Mouse (Mus musculus) erythroblast, adult 5-6 weeks (primary cell): ENCODE results near the gene Vcl. TPM values are rescaled to one million over a fixed set of nuclear protein-coding genes. Genes with fewer than 3 reads are reported as not detected.

Experiments used
- ATAC-seq: replicated peaks from 2 replicates; pipeline ENCODE4 v1.8.0; 2016; ENCODE audit warnings: moderate number of reproducible peaks, mild to moderate bottlenecking, moderate TSS enrichment, inconsistent platforms; ENCODE audit not compliant: poor library complexity, low FRiP score, severe bottlenecking
- total RNA-seq, 2 experiments: library from RNA; stranded (forward) in 1 of 2; stranded (reverse) in 1 of 2; fragments of 150-400 nt in 1 of 2; fragments of 200-764, 138-1000 nt in 1 of 2; gene quantifications; 2 replicates each; pipeline versions ENCODE4 v1.2.3 to v1.2.4; 2015 to 2017; ENCODE audit warnings: low replicate concordance in 2 of 2

Gene Vcl
- total RNA-seq (2015; ENCODE audit: low replicate concordance) (42.1 and 45.6 TPM in 2 replicates), total RNA-seq (2017; ENCODE audit: low replicate concordance) (28.2 and 34.6 TPM in 2 replicates)

DNA sequence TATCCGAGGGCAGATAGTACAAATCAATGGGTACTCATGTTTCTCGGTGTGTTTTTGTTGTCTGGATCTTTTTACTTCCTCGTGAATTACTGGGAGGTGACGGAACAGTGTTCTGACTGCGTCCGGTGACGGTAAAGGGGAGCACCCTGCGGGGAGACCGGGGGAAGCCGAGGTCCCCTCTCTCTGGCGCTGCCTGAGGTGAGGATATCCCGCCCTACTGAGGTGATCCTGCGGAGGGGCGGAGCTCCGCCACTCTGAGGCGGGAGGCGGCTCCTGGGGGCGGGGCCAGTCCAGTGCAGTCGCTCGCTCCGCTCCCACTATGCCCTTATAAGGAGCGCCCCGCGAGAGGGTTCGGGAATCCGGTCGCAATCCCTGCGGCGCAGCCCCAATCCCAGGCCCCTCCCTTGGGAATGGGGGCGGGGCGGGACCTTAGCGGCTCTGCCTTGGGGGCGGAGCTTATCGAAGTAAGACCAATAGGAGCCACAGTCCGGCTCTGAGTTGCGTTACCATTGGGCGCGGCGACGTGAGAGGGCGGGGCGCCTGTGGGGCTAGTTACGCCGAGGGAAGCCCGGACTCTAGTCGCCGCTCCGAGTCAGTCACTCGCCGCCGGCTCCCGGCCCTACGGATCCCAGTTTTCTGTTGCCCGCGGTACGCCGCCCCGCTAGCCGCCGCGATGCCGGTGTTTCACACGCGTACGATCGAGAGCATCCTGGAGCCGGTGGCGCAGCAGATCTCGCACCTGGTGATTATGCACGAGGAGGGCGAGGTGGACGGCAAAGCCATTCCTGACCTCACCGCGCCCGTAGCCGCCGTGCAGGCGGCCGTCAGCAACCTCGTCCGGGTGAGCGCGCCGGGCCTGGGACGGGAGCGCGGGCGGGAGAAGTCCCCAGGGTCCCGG, at the start of gene Vcl:
TSS of gene Vcl (plus strand) at position 551 of the 898 bp plus-strand sequence.
- peak; percentile 90 for ATAC-seq

DNA sequence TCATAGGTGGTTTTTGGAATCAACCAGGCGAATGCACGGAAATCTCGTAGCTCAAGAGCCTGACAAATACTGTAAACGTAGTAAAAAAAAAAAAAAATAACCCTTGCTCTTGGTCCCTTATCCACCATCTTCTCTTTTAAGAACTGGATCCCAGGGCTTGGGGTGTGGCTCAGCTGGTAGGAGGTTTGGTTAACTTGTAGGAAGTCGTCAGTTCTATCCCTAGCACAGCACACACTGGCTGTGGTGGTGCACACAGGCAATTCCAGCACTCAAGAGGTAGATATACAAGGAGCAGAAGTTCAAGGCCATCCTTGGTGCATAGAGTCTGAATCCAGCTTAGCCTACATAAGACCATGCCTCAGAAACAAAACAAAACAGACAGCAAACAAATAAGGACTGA, 44.5 kb upstream of the Vcl start:
- ATAC-seq, result no peak

DNA sequence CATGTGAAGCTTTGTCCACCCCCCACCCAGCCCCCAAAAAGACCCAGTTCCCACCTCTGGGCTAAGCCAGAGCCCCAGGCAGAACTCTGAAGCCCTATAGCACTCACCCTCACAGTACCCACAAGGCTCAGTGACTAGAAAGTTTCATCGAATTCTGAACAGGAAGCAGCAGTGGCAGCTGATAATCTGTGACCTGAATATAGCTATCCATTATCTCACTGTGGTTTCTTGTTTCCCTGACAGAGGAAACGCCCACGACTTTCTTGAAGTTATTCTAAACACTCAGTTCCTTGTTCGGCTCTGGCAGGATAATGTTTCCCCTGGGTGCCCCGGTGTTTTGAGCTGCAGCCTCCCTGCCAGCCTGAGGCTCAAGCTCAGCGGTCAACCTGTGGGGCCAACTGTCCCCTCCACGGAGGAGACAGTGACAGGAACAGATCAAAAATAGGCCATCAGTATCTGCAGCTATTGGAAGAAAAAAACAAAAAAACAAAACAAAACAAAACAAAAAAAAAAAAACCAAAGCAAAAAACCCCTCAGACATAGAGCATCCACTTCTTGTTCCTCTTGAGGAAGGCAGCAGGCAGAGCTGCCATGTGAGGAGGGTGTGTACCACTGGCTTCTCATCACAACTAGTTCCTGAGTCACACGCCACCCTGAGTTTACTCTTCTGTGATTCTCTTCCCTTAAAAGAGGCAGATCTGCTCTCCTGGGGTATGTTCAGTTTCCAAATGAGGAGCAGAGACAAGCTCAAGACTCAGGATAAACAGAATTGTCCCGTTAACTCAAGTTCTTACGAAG, 43.9 kb upstream of the Vcl start:
- ATAC-seq, result no peak

- no peak for ATAC-seq
Measured at GRCm38 (mm10) chr14:20886266-20886665, 42.9 kb upstream of the Vcl start.

GRCm38 (mm10) chr14:20887541-20888085, 41.6 kb upstream of the Vcl start:
- ATAC-seq, result 0 out of 2 replicates have a peak, but pooled peaks have one; percentile 31

GRCm38 (mm10) chr14:20891941-20892402, 37.2 kb upstream of the Vcl start:
- no peak for ATAC-seq

- no peak for ATAC-seq
Measured at GRCm38 (mm10) chr14:20893815-20894214, 35.4 kb upstream of the Vcl start.

DNA sequence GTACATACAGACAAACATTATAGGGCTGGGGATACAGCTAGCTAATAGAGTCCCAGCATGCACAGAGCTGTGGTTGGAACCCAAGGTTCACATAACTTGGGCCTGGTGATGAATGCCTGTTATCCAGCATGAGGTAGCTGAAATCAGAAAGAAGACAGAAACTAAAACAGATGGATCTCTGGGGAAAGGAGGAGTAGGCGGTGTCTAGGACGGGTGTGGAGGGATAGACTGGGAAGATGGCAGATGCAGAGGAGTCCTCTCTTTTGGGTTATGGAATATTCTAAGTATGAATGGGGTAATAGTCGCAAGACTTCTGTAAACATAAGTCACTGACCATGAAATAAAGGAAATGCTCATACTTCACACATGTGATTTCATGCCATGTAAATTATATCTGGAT, 27.9 kb upstream of the Vcl start:
- ATAC-seq, result no peak

GRCm38 (mm10) chr14:20903137-20903536, 26.1 kb upstream of the Vcl start:
- no peak for ATAC-seq

DNA sequence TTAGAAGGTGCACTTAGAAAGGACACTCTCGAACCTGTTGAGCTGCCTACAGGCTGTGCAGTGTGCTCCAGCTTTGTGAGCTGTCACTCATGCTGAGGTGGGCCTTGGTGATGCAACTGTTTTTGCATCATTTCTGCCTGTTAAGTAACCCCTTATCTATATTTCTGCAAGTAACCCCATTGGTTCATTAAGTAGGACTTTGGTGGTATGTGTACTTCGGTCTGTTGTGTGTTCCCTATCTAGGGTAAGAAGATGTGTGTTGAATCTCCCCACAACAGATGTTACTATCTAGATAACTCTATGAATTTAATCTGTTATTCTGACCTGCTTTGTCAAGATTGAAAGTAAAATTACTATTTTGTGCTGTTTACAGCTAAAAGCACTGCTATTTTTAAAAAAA, 17.4 kb upstream of the Vcl start:
- 0 out of 2 replicates have a peak, but pooled peaks have one; percentile 30 for ATAC-seq

DNA sequence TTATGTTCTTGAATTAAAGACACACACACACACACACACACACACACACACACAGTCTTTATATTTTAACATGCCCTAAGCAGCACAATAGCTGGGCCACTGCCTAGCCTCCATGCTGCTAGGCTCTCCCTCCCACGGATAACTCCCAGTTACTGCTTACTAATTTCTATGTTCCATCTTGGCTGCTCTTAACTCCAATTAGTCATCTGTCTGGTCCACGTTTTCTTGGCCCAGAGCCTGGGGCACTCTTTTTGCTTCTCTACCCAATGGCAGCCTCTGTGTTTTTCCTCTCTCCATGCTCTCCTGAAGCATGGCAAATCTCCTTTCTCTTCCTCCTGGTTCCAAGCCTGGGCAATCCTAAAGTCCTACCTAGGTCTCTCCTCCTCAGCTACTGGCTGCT, 14.8 kb upstream of the Vcl start:
- ATAC-seq, result no peak

DNA sequence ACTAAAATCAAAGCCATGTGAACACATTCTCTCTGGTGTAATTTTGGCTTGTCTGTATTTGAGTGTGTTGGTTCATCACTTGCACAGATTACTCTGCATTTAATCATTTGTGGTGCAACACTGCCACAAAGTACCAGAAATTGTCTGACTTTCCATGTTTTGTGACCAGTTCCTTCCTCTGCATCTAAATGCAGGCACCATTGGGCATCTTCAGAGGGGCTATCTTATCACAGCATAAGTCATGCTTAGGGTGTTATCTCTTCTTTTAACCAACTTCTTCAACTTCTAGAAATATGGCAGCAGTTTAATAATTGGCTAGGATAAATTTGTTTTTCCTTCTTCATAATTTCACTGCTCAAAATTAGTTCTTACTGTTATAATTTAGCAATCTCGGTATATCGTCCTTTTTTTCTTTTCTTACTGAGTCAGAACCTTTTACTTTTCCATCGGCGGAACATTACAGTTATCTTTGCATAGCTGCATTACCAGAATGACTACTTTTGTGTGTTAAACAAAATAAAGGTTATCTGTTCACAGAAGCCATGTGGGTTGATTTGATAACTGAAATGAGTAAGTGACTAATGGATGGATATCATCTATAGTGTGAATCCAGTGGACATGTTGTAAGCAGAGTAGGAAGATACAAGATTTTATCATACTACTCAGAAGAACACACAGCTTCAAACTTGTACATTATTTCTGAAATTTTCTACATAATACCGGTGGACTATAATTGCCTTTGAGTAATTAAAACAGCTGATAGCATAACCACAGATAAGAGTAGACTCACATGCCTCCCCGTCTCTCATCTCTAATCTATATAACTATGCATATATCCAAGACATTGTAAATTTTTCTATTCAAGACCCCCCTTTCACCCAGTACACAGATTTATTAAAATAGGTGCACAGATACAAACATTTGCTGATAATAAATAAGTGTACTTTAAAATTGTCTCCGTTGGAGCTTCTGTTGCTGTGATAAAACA, 12.3 kb upstream of the Vcl start:
- ATAC-seq, result no peak

GRCm38 (mm10) chr14:20924071-20924789, 5.0 kb upstream of the Vcl start:
- no peak for ATAC-seq

GRCm38 (mm10) chr14:20927470-20928307, 1.5 kb upstream of the Vcl start:
- ATAC-seq, result no peak

DNA sequence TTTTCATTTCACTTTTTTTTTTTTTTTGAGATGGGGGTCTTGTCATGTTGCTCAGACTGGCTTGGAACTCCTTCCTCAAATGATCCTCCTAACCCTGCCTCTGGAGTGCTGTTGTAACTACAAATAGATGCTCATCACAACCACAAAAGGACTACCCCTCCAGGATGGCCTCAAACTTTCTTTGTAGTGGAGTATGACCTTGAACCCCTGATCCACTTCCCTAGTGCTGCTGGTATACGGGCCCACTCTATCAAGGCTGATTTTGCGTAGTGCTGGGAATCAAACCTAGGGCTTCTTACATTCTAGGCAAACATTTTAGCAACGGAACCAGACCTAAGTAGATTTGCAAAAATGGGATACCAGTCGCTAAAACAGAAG, 901 bp upstream of the Vcl start:
- no peak for ATAC-seq

- peak; percentile 49 for ATAC-seq
Measured at GRCm38 (mm10) chr14:20929814-20930434, 726 bp downstream of the Vcl start.
